Mouse (Mus musculus): ENCODE measurements around the gene Zfpm1.

- TF ChIP-seq POLR2A (IDR thresholded peaks at IDR 0.05; ENCODE audit: extremely low read depth, insufficient read depth, low read length) (no peak), CTCF (IDR thresholded peaks at IDR 0.05; ENCODE audit: extremely low read depth, insufficient read depth, low read length) (no peak)
These were observed 16.4 kb upstream of the Zfpm1 start for GRCm38 (mm10) chr8:122265522-122265921.

Data from cortical plate, adult 2 months (tissue).